In the genomic region with DNA sequence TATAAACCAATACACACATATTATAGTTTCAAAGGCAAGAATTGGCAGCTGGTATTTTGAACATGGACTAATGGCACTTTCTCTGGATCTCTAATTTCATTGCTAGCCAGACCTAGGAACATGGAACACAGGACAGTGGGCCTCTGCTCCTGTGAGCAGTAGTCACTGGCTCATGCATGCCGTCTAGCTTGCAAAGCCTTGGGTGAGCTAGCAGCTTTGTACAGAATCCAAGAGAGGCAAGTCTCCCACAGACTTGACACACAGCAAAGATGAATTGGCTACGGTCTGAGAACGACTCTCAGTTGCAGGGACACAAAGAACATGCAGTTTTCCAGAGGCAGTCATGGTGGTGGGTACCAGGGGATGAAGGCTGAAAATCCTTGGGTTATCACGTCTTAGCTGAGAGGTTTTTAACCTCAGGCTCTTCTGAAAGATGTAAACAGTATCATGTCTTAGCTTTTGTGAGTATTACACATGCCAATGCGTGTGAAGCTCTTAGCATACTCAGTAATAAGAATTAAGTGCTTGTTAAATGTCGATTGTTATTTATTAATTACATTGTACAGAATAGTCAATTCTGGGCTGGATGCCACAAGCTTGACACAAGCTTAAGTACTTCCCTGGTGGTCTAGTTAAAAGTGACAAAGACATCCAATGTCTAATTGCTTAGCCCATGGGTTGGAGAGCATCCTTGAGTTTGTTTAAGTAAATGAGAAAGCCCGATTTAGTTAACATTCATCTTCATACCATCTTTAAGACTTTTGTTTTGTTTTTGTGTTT, we compare ENCODE assay signal across 27 mouse cellular contexts.
A peak's percentile ranks its signal among the peaks of the same experiment; 100 is the strongest.
DNase-seq lines count a peak whose midpoint lies in the region; ATAC-seq lines count a peak whose summit lies in the region.
"Had no signal": no experiment of that assay in that cellular context is flagged by ENCODE, and none has a peak within 500 bp of the region (broad histone marks: within the 10 kb centered on the region; RNA-seq: fewer than 3 reads in every experiment).

No protein-coding gene starts in this region.

- H3K36me3 ChIP-seq in forebrain, embryonic 14.5 days (ENCODE audit: control insufficient read depth, insufficient read depth, low read length) = peaks cover 10% of the 10 kb centered on the region; the same call in 1 of the 2 replicates
- peaks cover 59% of the 10 kb centered on the region for H3K36me3 ChIP-seq in forebrain, embryonic 10.5 days (replicated peaks)
- H3K36me3 ChIP-seq in hindbrain, embryonic 15.5 days = no peaks in the 10 kb centered on the region
- peaks cover 53% of the 10 kb centered on the region for H3K36me3 ChIP-seq in hindbrain, embryonic 10.5 days
- H3K36me3 ChIP-seq in midbrain, embryonic 16.5 days (ENCODE audit: control insufficient read depth, insufficient read depth, low read length) = peaks cover 5% of the 10 kb centered on the region; the same call in 1 of the 2 replicates
- no peaks in the 10 kb centered on the region for H3K36me3 ChIP-seq in midbrain, embryonic 15.5 days (replicated peaks)
- H3K36me3 ChIP-seq: G1E; neural tube, embryonic 15.5 days had no signal

- no peak overlapping the region for H3K4me3 ChIP-seq in forebrain, embryonic 14.5 days (ENCODE audit: low read depth, low read length)
- H3K4me3 ChIP-seq in forebrain, embryonic 10.5 days = no peak overlapping the region
- no peak overlapping the region for H3K4me3 ChIP-seq in hindbrain, embryonic 15.5 days
- no peak overlapping the region for H3K4me3 ChIP-seq in hindbrain, embryonic 10.5 days
- H3K4me3 ChIP-seq in midbrain, embryonic 16.5 days (ENCODE audit: low read depth, low read length) = no peak overlapping the region
- no peak overlapping the region for H3K4me3 ChIP-seq in midbrain, embryonic 15.5 days
- H3K4me3 ChIP-seq: embryonic facial prominence, embryonic 13.5 days; midbrain, embryonic 12.5 days; neural tube, embryonic 15.5 days had no signal

- WGBS in forebrain, embryonic 14.5 days = 37% methylated on average over 7 of the region's 7 CpGs
- 90% methylated on average over 7 of the region's 7 CpGs for WGBS in forebrain, embryonic 10.5 days
- WGBS in hindbrain, embryonic 15.5 days = 48% methylated on average over 7 of the region's 7 CpGs
- 89% methylated on average over 7 of the region's 7 CpGs for WGBS in hindbrain, embryonic 10.5 days
- 66% methylated on average over 7 of the region's 7 CpGs for WGBS in midbrain, embryonic 16.5 days
- 73% methylated on average over 7 of the region's 7 CpGs for WGBS in midbrain, embryonic 15.5 days

- H3K9ac ChIP-seq in forebrain, embryonic 14.5 days (ENCODE audit: low read length) = no peak overlapping the region
- no peak overlapping the region for H3K9ac ChIP-seq in hindbrain, embryonic 15.5 days
- H3K9ac ChIP-seq in midbrain, embryonic 16.5 days (ENCODE audit: low read depth, low read length) = no peak overlapping the region
- H3K9ac ChIP-seq in midbrain, embryonic 15.5 days = no peak overlapping the region
- H3K9ac ChIP-seq: embryonic facial prominence, embryonic 13.5 days; liver, embryonic 14.5 days; midbrain, embryonic 12.5 days; neural tube, embryonic 15.5 days had no signal

- no peak for ATAC-seq in forebrain, embryonic 14.5 days
- ATAC-seq in hindbrain, embryonic 15.5 days (ENCODE audit: low FRiP score, low read depth) = 0 out of 2 replicates have a peak, but pooled peaks have one; percentile 20
- ATAC-seq in midbrain, embryonic 16.5 days = 0 out of 2 replicates have a peak, but pooled peaks have one; percentile 11
- ATAC-seq in midbrain, embryonic 15.5 days (replicated peaks) = no peak
- ATAC-seq: intestine, postnatal 0 days had no signal

- no peaks in the 10 kb centered on the region for H3K27me3 ChIP-seq in forebrain, embryonic 14.5 days (replicated peaks; ENCODE audit: control insufficient read depth, insufficient read depth, low read length)
- H3K27me3 ChIP-seq in forebrain, embryonic 10.5 days (ENCODE audit: poor library complexity, severe bottlenecking) = no peaks in the 10 kb centered on the region
- no peaks in the 10 kb centered on the region for H3K27me3 ChIP-seq in hindbrain, embryonic 15.5 days
- H3K27me3 ChIP-seq in hindbrain, embryonic 10.5 days (ENCODE audit: insufficient read depth, poor library complexity, severe bottlenecking) = no peaks in the 10 kb centered on the region
- no peaks in the 10 kb centered on the region for H3K27me3 ChIP-seq in midbrain, embryonic 16.5 days (ENCODE audit: control insufficient read depth, insufficient read depth, low read depth, low read length)
- H3K27me3 ChIP-seq in midbrain, embryonic 15.5 days (replicated peaks) = no peaks in the 10 kb centered on the region
- H3K27me3 ChIP-seq: embryonic facial prominence, embryonic 13.5 days; midbrain, embryonic 12.5 days had no signal

- no peaks in the 10 kb centered on the region for H3K9me3 ChIP-seq in forebrain, embryonic 14.5 days (replicated peaks; ENCODE audit: control insufficient read depth, low read length)
- H3K9me3 ChIP-seq in forebrain, embryonic 10.5 days = no peaks in the 10 kb centered on the region
- no peaks in the 10 kb centered on the region for H3K9me3 ChIP-seq in hindbrain, embryonic 15.5 days
- H3K9me3 ChIP-seq in hindbrain, embryonic 10.5 days = no peaks in the 10 kb centered on the region
- H3K9me3 ChIP-seq in midbrain, embryonic 16.5 days (replicated peaks; ENCODE audit: control insufficient read depth, low read length, poor library complexity, severe bottlenecking) = no peaks in the 10 kb centered on the region
- H3K9me3 ChIP-seq in midbrain, embryonic 15.5 days = no peaks in the 10 kb centered on the region
- H3K9me3 ChIP-seq: embryonic facial prominence, embryonic 13.5 days; G1E; midbrain, embryonic 12.5 days; neural tube, embryonic 15.5 days had no signal

- no peak overlapping the region for H3K27ac ChIP-seq in forebrain, embryonic 14.5 days (ENCODE audit: low read depth, low read length)
- no peak overlapping the region for H3K27ac ChIP-seq in forebrain, embryonic 10.5 days
- H3K27ac ChIP-seq in hindbrain, embryonic 15.5 days (replicated peaks) = no peak overlapping the region
- H3K27ac ChIP-seq in hindbrain, embryonic 10.5 days = no peak overlapping the region
- no peak overlapping the region for H3K27ac ChIP-seq in midbrain, embryonic 16.5 days (ENCODE audit: low read length)
- H3K27ac ChIP-seq in midbrain, embryonic 15.5 days = no peak overlapping the region
- H3K27ac ChIP-seq: embryonic facial prominence, embryonic 13.5 days; liver, embryonic 14.5 days; midbrain, embryonic 12.5 days; neural tube, embryonic 15.5 days; stomach, postnatal 0 days had no signal

- DNase-seq in forebrain, embryonic 14.5 days (ENCODE audit: low spot score) = peak; percentile 51
- DNase-seq in forebrain, embryonic 10.5 days (ENCODE audit: extremely low spot score, low spot score) = no peak
- DNase-seq in hindbrain, embryonic 10.5 days (ENCODE audit: low spot score) = no peak
- no peak for DNase-seq in cerebellum, adult 11 months
- DNase-seq: adrenal gland, adult 8-10 months; cerebellum, adult 18-20 months; gastrocnemius, postnatal 25 days; heart, adult 18-20 months; heart, postnatal 36 days; kidney, adult 9 months; kidney, postnatal 10 days; liver; lung, postnatal 36 days; right cerebral cortex, adult 18-20 months; thymus, adult 18-20 months; thymus, postnatal 25 days had no signal

- no peaks in the 10 kb centered on the region for H3K4me1 ChIP-seq in forebrain, embryonic 14.5 days (ENCODE audit: control insufficient read depth, insufficient read depth, low read length)
- no peaks in the 10 kb centered on the region for H3K4me1 ChIP-seq in forebrain, embryonic 10.5 days
- no peaks in the 10 kb centered on the region for H3K4me1 ChIP-seq in hindbrain, embryonic 15.5 days (replicated peaks)
- H3K4me1 ChIP-seq in hindbrain, embryonic 10.5 days (replicated peaks) = no peaks in the 10 kb centered on the region
- no peaks in the 10 kb centered on the region for H3K4me1 ChIP-seq in midbrain, embryonic 16.5 days (ENCODE audit: control insufficient read depth, insufficient read depth, low read length)
- no peaks in the 10 kb centered on the region for H3K4me1 ChIP-seq in midbrain, embryonic 15.5 days
- H3K4me1 ChIP-seq: midbrain, embryonic 12.5 days had no signal

- no peak overlapping the region for H3K4me2 ChIP-seq in forebrain, embryonic 14.5 days (ENCODE audit: low read length)
- no peak overlapping the region for H3K4me2 ChIP-seq in hindbrain, embryonic 15.5 days
- no peak overlapping the region for H3K4me2 ChIP-seq in midbrain, embryonic 16.5 days (ENCODE audit: low read length)
- no peak overlapping the region for H3K4me2 ChIP-seq in midbrain, embryonic 15.5 days
- H3K4me2 ChIP-seq: embryonic facial prominence, embryonic 13.5 days; heart, embryonic 11.5 days; midbrain, embryonic 12.5 days; neural tube, embryonic 15.5 days had no signal

Comparison
In these comparisons a context has a peak if more than half of its experiments do, and no peak if none do; other contexts are left out.
1. ATAC-seq: peak in hindbrain, embryonic 15.5 days (single experiment) and midbrain, embryonic 16.5 days (single experiment); none in forebrain, embryonic 14.5 days (single experiment) and midbrain, embryonic 15.5 days (single experiment).